Mouse (Mus musculus): ENCODE results near the gene Tdrd7. TPM values are rescaled to one million over a fixed set of nuclear protein-coding genes. Genes with fewer than 3 reads are reported as not detected.

Tdrd7 gene
- polyA plus RNA-seq, 1 experiment from 2014 or later = 21.5 TPM

GRCm38 (mm10) chr4:46033197-46033596 is 68.1 kb downstream of the Tdrd7 start:
- Histone ChIP-seq H3K27me3 (ENCODE audit: control insufficient read depth, insufficient read depth, low read depth, low read length) (peaks cover 5% of the 10 kb centered on the region; the same call in 1 of the 2 replicates), H3K27ac (ENCODE audit: low read length) (peak overlapping the region; percentile 82), H3K4me2 (ENCODE audit: low read depth, low read length) (peak overlapping the region; percentile 3; the same call in 1 of the 2 replicates), H3K4me1 (replicated peaks; ENCODE audit: control insufficient read depth, insufficient read depth, low read length) (no peaks in the 10 kb centered on the region), H3K36me3 (ENCODE audit: control insufficient read depth, insufficient read depth, low read length) (no peaks in the 10 kb centered on the region), H3K4me3 (ENCODE audit: low read length) (no peak overlapping the region), H3K9me3 (ENCODE audit: control insufficient read depth, low read length) (no peaks in the 10 kb centered on the region), H3K9ac (ENCODE audit: low read length) (no peak overlapping the region)
- peak; percentile 90 for ATAC-seq (ENCODE audit: low read depth)
- 41% methylated on average over 2 of the region's 2 CpGs for WGBS

- ATAC-seq (ENCODE audit: low read depth) = no peak; the same call in 1 of the 2 replicates
- peak overlapping the region; percentile 63 for H3K4me3 ChIP-seq (ENCODE audit: low read length)
- peak overlapping the region; percentile 71 for H3K9ac ChIP-seq (ENCODE audit: low read length)
- H3K4me1 ChIP-seq (replicated peaks; ENCODE audit: control insufficient read depth, insufficient read depth, low read length) = peaks cover 5% of the 10 kb centered on the region
- no peak overlapping the region for H3K27ac ChIP-seq (ENCODE audit: low read length)
- peaks cover 21% of the 10 kb centered on the region for H3K27me3 ChIP-seq (ENCODE audit: control insufficient read depth, insufficient read depth, low read depth, low read length)
- no peaks in the 10 kb centered on the region for H3K9me3 ChIP-seq (ENCODE audit: control insufficient read depth, low read length)
- no peaks in the 10 kb centered on the region for H3K36me3 ChIP-seq (ENCODE audit: control insufficient read depth, insufficient read depth, low read length)
- H3K4me2 ChIP-seq (ENCODE audit: low read depth, low read length) = peak overlapping the region; percentile 96
- 6% methylated on average over 12 of the region's 12 CpGs for WGBS
These were observed 73.4 kb downstream of the Tdrd7 start for GRCm38 (mm10) chr4:46038591-46038891.

GRCm38 (mm10) chr4:46038892-46039751 is 74.0 kb downstream of the Tdrd7 start, which contains the start of gene Tmod1:
Tmod1 (plus strand) TSS chr4:46038935.
- Histone ChIP-seq H3K27me3 (ENCODE audit: control insufficient read depth, insufficient read depth, low read depth, low read length) (peaks cover 21% of the 10 kb centered on the region), H3K4me3 (ENCODE audit: low read length) (peak within 1 kb of the TSS; percentile 63), H3K27ac (ENCODE audit: low read length) (no peak within 1 kb of the TSS), H3K4me2 (ENCODE audit: low read depth, low read length) (peak within 1 kb of the TSS; percentile 96), H3K4me1 (replicated peaks; ENCODE audit: control insufficient read depth, insufficient read depth, low read length) (peaks cover 5% of the 10 kb centered on the region), H3K36me3 (ENCODE audit: control insufficient read depth, insufficient read depth, low read length) (no peaks in the 10 kb centered on the region), H3K9me3 (ENCODE audit: control insufficient read depth, low read length) (no peaks in the 10 kb centered on the region), H3K9ac (ENCODE audit: low read length) (peak within 1 kb of the TSS; percentile 71)
- under 1% methylated on average over 63 of the region's 72 CpGs for WGBS
- peak; percentile 87 for ATAC-seq (ENCODE audit: low read depth)

GRCm38 (mm10) chr4:46039899-46040298 is 74.8 kb downstream of the Tdrd7 start:
- H3K9me3 ChIP-seq (ENCODE audit: control insufficient read depth, low read length) = no peaks in the 10 kb centered on the region
- H3K4me2 ChIP-seq (ENCODE audit: low read depth, low read length) = peak overlapping the region; percentile 96
- no peak overlapping the region for H3K27ac ChIP-seq (ENCODE audit: low read length)
- peaks cover 21% of the 10 kb centered on the region for H3K27me3 ChIP-seq (ENCODE audit: control insufficient read depth, insufficient read depth, low read depth, low read length)
- H3K4me3 ChIP-seq (ENCODE audit: low read length) = peak overlapping the region; percentile 63
- H3K36me3 ChIP-seq (ENCODE audit: control insufficient read depth, insufficient read depth, low read length) = no peaks in the 10 kb centered on the region
- 26% methylated on average over 6 of the region's 6 CpGs for WGBS
- peaks cover 5% of the 10 kb centered on the region for H3K4me1 ChIP-seq (replicated peaks; ENCODE audit: control insufficient read depth, insufficient read depth, low read length)
- no peak for ATAC-seq (ENCODE audit: low read depth)
- peak overlapping the region; percentile 71; the same call in 1 of the 2 replicates for H3K9ac ChIP-seq (ENCODE audit: low read length)

GRCm38 (mm10) chr4:46040594-46041192 is 75.6 kb downstream of the Tdrd7 start:
- Histone ChIP-seq H3K4me1 (replicated peaks; ENCODE audit: control insufficient read depth, insufficient read depth, low read length) (peaks cover 5% of the 10 kb centered on the region), H3K4me2 (ENCODE audit: low read depth, low read length) (no peak overlapping the region), H3K27ac (ENCODE audit: low read length) (no peak overlapping the region)

GRCm38 (mm10) chr4:46041761-46042504 is 76.8 kb downstream of the Tdrd7 start:
- H3K4me2 ChIP-seq (ENCODE audit: low read depth, low read length) = no peak overlapping the region
- H3K9me3 ChIP-seq (ENCODE audit: control insufficient read depth, low read length) = no peaks in the 10 kb centered on the region
- no peak overlapping the region for H3K9ac ChIP-seq (ENCODE audit: low read length)
- 27% methylated on average over 7 of the region's 7 CpGs for WGBS
- no peaks in the 10 kb centered on the region for H3K36me3 ChIP-seq (ENCODE audit: control insufficient read depth, insufficient read depth, low read length)
- peaks cover 21% of the 10 kb centered on the region for H3K27me3 ChIP-seq (ENCODE audit: control insufficient read depth, insufficient read depth, low read depth, low read length)
- H3K4me1 ChIP-seq (replicated peaks; ENCODE audit: control insufficient read depth, insufficient read depth, low read length) = peaks cover 5% of the 10 kb centered on the region
- H3K27ac ChIP-seq (ENCODE audit: low read length) = no peak overlapping the region
- no peak for ATAC-seq (ENCODE audit: low read depth)
- H3K4me3 ChIP-seq (ENCODE audit: low read length) = no peak overlapping the region

More at GRCm38 (mm10) chr4:46040594-46041192, 75.6 kb downstream of the Tdrd7 start:
- Histone ChIP-seq H3K4me3 (ENCODE audit: low read length) (peak overlapping the region; percentile 4; the same call in 1 of the 2 replicates), H3K9ac (ENCODE audit: low read length) (no peak overlapping the region), H3K27me3 (ENCODE audit: control insufficient read depth, insufficient read depth, low read depth, low read length) (peaks cover 21% of the 10 kb centered on the region), H3K36me3 (ENCODE audit: control insufficient read depth, insufficient read depth, low read length) (no peaks in the 10 kb centered on the region), H3K9me3 (ENCODE audit: control insufficient read depth, low read length) (no peaks in the 10 kb centered on the region)
- WGBS = 12% methylated on average over 9 of the region's 9 CpGs
- ATAC-seq (ENCODE audit: low read depth) = peak; percentile 30

GRCm38 (mm10) chr4:46042505-46042850 is 77.3 kb downstream of the Tdrd7 start:
- no peak for ATAC-seq (ENCODE audit: low read depth)
- Histone ChIP-seq H3K27me3 (ENCODE audit: control insufficient read depth, insufficient read depth, low read depth, low read length) (peaks cover 20% of the 10 kb centered on the region), H3K27ac (ENCODE audit: low read length) (no peak overlapping the region), H3K4me2 (ENCODE audit: low read depth, low read length) (no peak overlapping the region), H3K4me1 (replicated peaks; ENCODE audit: control insufficient read depth, insufficient read depth, low read length) (peaks cover 5% of the 10 kb centered on the region), H3K9ac (ENCODE audit: low read length) (no peak overlapping the region), H3K9me3 (ENCODE audit: control insufficient read depth, low read length) (no peaks in the 10 kb centered on the region), H3K36me3 (ENCODE audit: control insufficient read depth, insufficient read depth, low read length) (no peaks in the 10 kb centered on the region), H3K4me3 (ENCODE audit: low read length) (no peak overlapping the region)
- WGBS = 37% methylated on average over 5 of the region's 5 CpGs

GRCm38 (mm10) chr4:46043361-46043760 is 78.2 kb downstream of the Tdrd7 start:
- Histone ChIP-seq H3K4me3 (ENCODE audit: low read length) (no peak overlapping the region), H3K4me2 (ENCODE audit: low read depth, low read length) (no peak overlapping the region), H3K4me1 (replicated peaks; ENCODE audit: control insufficient read depth, insufficient read depth, low read length) (peaks cover 5% of the 10 kb centered on the region), H3K27ac (ENCODE audit: low read length) (no peak overlapping the region), H3K9me3 (ENCODE audit: control insufficient read depth, low read length) (no peaks in the 10 kb centered on the region), H3K9ac (ENCODE audit: low read length) (no peak overlapping the region), H3K27me3 (ENCODE audit: control insufficient read depth, insufficient read depth, low read depth, low read length) (peaks cover 17% of the 10 kb centered on the region), H3K36me3 (ENCODE audit: control insufficient read depth, insufficient read depth, low read length) (no peaks in the 10 kb centered on the region)
- 65% methylated on average over 8 of the region's 8 CpGs for WGBS
- ATAC-seq (ENCODE audit: low read depth) = no peak

GRCm38 (mm10) chr4:46047971-46048370 is 82.8 kb downstream of the Tdrd7 start:
- Histone ChIP-seq H3K27me3 (ENCODE audit: control insufficient read depth, insufficient read depth, low read depth, low read length) (no peaks in the 10 kb centered on the region), H3K36me3 (ENCODE audit: control insufficient read depth, insufficient read depth, low read length) (no peaks in the 10 kb centered on the region), H3K9me3 (ENCODE audit: control insufficient read depth, low read length) (no peaks in the 10 kb centered on the region), H3K9ac (ENCODE audit: low read length) (no peak overlapping the region), H3K4me2 (ENCODE audit: low read depth, low read length) (no peak overlapping the region), H3K4me1 (replicated peaks; ENCODE audit: control insufficient read depth, insufficient read depth, low read length) (no peaks in the 10 kb centered on the region), H3K27ac (ENCODE audit: low read length) (no peak overlapping the region), H3K4me3 (ENCODE audit: low read length) (no peak overlapping the region)
- 65% methylated on average over 4 of the region's 4 CpGs for WGBS
- ATAC-seq (ENCODE audit: low read depth) = no peak

Data from lung, embryonic 16.5 days (tissue).